Mouse (Mus musculus) heart, postnatal 0 days (tissue): ENCODE measurements at regions not wholly inside any gene's neighbourhood (a gene's known extent, or its start where the extent isn't known, plus 50 kb on each side); places are given as distances from the start of the nearest gene placed in this dataset.

ENCODE experiments used
- CTCF ChIP-seq: IDR thresholded peaks from 2 replicates; pipeline ENCODE4 v1.5.1; 2016; ENCODE audit warnings: antibody characterized with exemption, control low read depth, low read depth
- EP300 ChIP-seq: IDR thresholded peaks from 2 replicates; pipeline ENCODE4 v1.6.1; 2016; ENCODE audit warnings: antibody characterized with exemption, low read depth

GRCm38 (mm10) chr8:98685195-98685594, 731.1 kb downstream of the Cdh8 start:
- TF ChIP-seq CTCF (no peak), EP300 (no peak)
